Mouse (Mus musculus) spleen, adult 2 months (tissue): ENCODE results near the gene Ankzf1.

ENCODE experiments used
- CTCF ChIP-seq: fragments of 200-500 bp; IDR thresholded peaks from 2 replicates; pipeline ENCODE4 v1.5.1; 2011; ENCODE audit warnings: mild to moderate bottlenecking, inconsistent platforms; ENCODE audit not compliant: insufficient read depth, insufficient read length, insufficient replicate concordance; ENCODE audit errors: extremely low read depth
- POLR2A ChIP-seq: fragments of 200-500 bp; IDR thresholded peaks from 2 replicates; pipeline ENCODE4 v1.6.1; 2011; ENCODE audit warnings: low read depth, low read length, inconsistent platforms

GRCm38 (mm10) chr1:75168093-75168471 is 23.9 kb upstream of the Ankzf1 start:
- TF ChIP-seq CTCF (no peak), POLR2A (no peak)
